Mouse (Mus musculus): ENCODE measurements around the gene Def6. TPM values are rescaled to one million over a fixed set of nuclear protein-coding genes. Genes with fewer than 3 reads are reported as not detected.

Def6 gene
- polyA plus RNA-seq, 1 experiment from 2014 or later = 11.4 TPM

GRCm38 (mm10) chr17:28232475-28233060 lies 25.0 kb downstream of the Def6 start, which contains the start of gene Ppard:
Gene Ppard (plus strand): TSS chr17:28232700.
- WGBS = under 1% methylated on average over 40 of the region's 57 CpGs
- H3K4me2 ChIP-seq (replicated peaks; ENCODE audit: low read depth) = peak within 1 kb of the TSS; percentile 82
- H3K36me3 ChIP-seq (ENCODE audit: control insufficient read depth, insufficient read depth, low read length) = peaks cover 4% of the 10 kb centered on the region; the same call in 1 of the 2 replicates
- DNase-seq (ENCODE audit: low spot score) = peak; percentile 99
- 0 out of 2 replicates have a peak, but pooled peaks cover 2% of the 10 kb centered on the region for H3K4me1 ChIP-seq (replicated peaks; ENCODE audit: control insufficient read depth, insufficient read depth)
- no peaks in the 10 kb centered on the region for H3K27me3 ChIP-seq (ENCODE audit: control insufficient read depth, insufficient read depth, low read length)
- peak within 1 kb of the TSS; percentile 94 for H3K9ac ChIP-seq (ENCODE audit: low read length)
- ATAC-seq (ENCODE audit: low FRiP score, low TSS enrichment) = peak; percentile 87
- H3K4me3 ChIP-seq (ENCODE audit: low read depth, low read length) = peak within 1 kb of the TSS; percentile 86
- no peaks in the 10 kb centered on the region for H3K9me3 ChIP-seq (ENCODE audit: control insufficient read depth, low read length)
- H3K27ac ChIP-seq (replicated peaks) = peak within 1 kb of the TSS; percentile 96
- TF ChIP-seq EP300 (optimal IDR thresholded peaks at IDR 0.05) (no peak), CTCF (IDR thresholded peaks at IDR 0.05; ENCODE audit: low read depth) (peak; percentile 100)

DNA sequence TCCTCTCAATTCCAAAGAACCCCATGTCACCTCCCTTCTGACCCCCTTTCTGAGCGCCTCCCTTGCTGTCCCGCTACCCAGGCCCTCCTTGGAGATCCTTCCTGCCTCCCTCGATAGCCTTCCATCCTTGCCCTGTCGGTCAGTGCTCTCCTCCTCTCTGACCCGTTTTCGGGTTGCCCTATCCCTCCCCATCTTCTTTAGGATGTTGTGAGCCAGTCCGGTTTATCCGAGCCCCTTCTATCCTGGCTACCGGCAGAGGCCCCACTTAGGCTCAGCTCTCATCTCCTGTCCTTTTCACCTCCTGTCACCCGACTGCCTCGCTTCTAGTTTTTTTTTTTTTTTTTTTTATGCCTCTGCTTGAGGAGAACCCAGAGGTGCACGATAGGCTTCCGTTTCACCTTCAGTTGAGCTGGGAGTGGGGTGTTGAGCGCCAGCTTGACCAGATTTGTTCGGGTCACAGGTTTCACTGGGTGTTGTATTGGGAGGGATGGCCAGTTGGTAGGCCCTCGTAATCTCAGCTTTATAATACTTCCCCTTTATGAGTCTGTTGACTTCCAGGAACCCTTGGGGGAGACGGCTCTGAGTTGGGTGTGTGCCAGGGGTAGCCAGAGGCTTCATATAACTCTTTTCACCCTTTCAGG lies 25.6 kb downstream of the Def6 start:
- ATAC-seq (ENCODE audit: low FRiP score, low TSS enrichment) = no peak; the same call in 1 of the 2 replicates

GRCm38 (mm10) chr17:28234641-28235040 lies 27.1 kb downstream of the Def6 start:
- WGBS = 76% methylated on average over 5 of the region's 5 CpGs
- DNase-seq (ENCODE audit: low spot score) = no peak
- Histone ChIP-seq H3K36me3 (ENCODE audit: control insufficient read depth, insufficient read depth, low read length) (no peaks in the 10 kb centered on the region), H3K27ac (replicated peaks) (peak overlapping the region; percentile 84), H3K27me3 (ENCODE audit: control insufficient read depth, insufficient read depth, low read length) (no peaks in the 10 kb centered on the region), H3K9me3 (ENCODE audit: control insufficient read depth, low read length) (no peaks in the 10 kb centered on the region), H3K4me1 (replicated peaks; ENCODE audit: control insufficient read depth, insufficient read depth) (0 out of 2 replicates have a peak, but pooled peaks cover 2% of the 10 kb centered on the region), H3K9ac (ENCODE audit: low read length) (peak overlapping the region; percentile 31; the same call in 1 of the 2 replicates), H3K4me3 (ENCODE audit: low read depth, low read length) (peak overlapping the region; percentile 4; the same call in 1 of the 2 replicates), H3K4me2 (replicated peaks; ENCODE audit: low read depth) (peak overlapping the region; percentile 32)
- ATAC-seq (ENCODE audit: low FRiP score, low TSS enrichment) = no peak
- TF ChIP-seq CTCF (IDR thresholded peaks at IDR 0.05; ENCODE audit: low read depth) (no peak), EP300 (optimal IDR thresholded peaks at IDR 0.05) (no peak)

More for the DNA sequence above, 25.6 kb downstream of the Def6 start:
- peak overlapping the region; percentile 96 for H3K27ac ChIP-seq (replicated peaks)
- peak overlapping the region; percentile 94 for H3K9ac ChIP-seq (ENCODE audit: low read length)
- 4% methylated on average over 17 of the region's 17 CpGs for WGBS
- peak; percentile 61 for DNase-seq (ENCODE audit: low spot score)
- H3K4me1 ChIP-seq (replicated peaks; ENCODE audit: control insufficient read depth, insufficient read depth) = 0 out of 2 replicates have a peak, but pooled peaks cover 2% of the 10 kb centered on the region
- H3K4me3 ChIP-seq (ENCODE audit: low read depth, low read length) = peak overlapping the region; percentile 86
- TF ChIP-seq CTCF (IDR thresholded peaks at IDR 0.05; ENCODE audit: low read depth) (no peak), EP300 (optimal IDR thresholded peaks at IDR 0.05) (no peak)
- no peaks in the 10 kb centered on the region for H3K9me3 ChIP-seq (ENCODE audit: control insufficient read depth, low read length)
- no peaks in the 10 kb centered on the region for H3K27me3 ChIP-seq (ENCODE audit: control insufficient read depth, insufficient read depth, low read length)
- peaks cover 4% of the 10 kb centered on the region; the same call in 1 of the 2 replicates for H3K36me3 ChIP-seq (ENCODE audit: control insufficient read depth, insufficient read depth, low read length)
- peak overlapping the region; percentile 82 for H3K4me2 ChIP-seq (replicated peaks; ENCODE audit: low read depth)

GRCm38 (mm10) chr17:28235982-28236635 lies 28.5 kb downstream of the Def6 start:
- Histone ChIP-seq H3K9me3 (ENCODE audit: control insufficient read depth, low read length) (no peaks in the 10 kb centered on the region), H3K27me3 (ENCODE audit: control insufficient read depth, insufficient read depth, low read length) (no peaks in the 10 kb centered on the region), H3K4me3 (ENCODE audit: low read depth, low read length) (no peak overlapping the region), H3K27ac (replicated peaks) (peak overlapping the region; percentile 84), H3K9ac (ENCODE audit: low read length) (peak overlapping the region; percentile 27; the same call in 1 of the 2 replicates), H3K4me1 (replicated peaks; ENCODE audit: control insufficient read depth, insufficient read depth) (0 out of 2 replicates have a peak, but pooled peaks cover 2% of the 10 kb centered on the region), H3K4me2 (replicated peaks; ENCODE audit: low read depth) (no peak overlapping the region), H3K36me3 (ENCODE audit: control insufficient read depth, insufficient read depth, low read length) (peaks cover 4% of the 10 kb centered on the region; the same call in 1 of the 2 replicates)
- TF ChIP-seq EP300 (optimal IDR thresholded peaks at IDR 0.05) = no peak
- TF ChIP-seq CTCF (IDR thresholded peaks at IDR 0.05; ENCODE audit: low read depth) = no peak
- ATAC-seq (ENCODE audit: low FRiP score, low TSS enrichment) (no peak), DNase-seq (ENCODE audit: low spot score) (no peak)
- WGBS = 68% methylated on average over 7 of the region's 7 CpGs

- H3K9me3 ChIP-seq (ENCODE audit: control insufficient read depth, low read length) = no peaks in the 10 kb centered on the region
- H3K9ac ChIP-seq (ENCODE audit: low read length) = peak overlapping the region; percentile 27; the same call in 1 of the 2 replicates
- H3K4me1 ChIP-seq (replicated peaks; ENCODE audit: control insufficient read depth, insufficient read depth) = 0 out of 2 replicates have a peak, but pooled peaks cover 2% of the 10 kb centered on the region
- peak; percentile 25 for DNase-seq (ENCODE audit: low spot score)
- peak; percentile 38 for ATAC-seq (ENCODE audit: low FRiP score, low TSS enrichment)
- 63% methylated on average over 4 of the region's 4 CpGs for WGBS
- no peak overlapping the region for H3K4me2 ChIP-seq (replicated peaks; ENCODE audit: low read depth)
- peaks cover 7% of the 10 kb centered on the region; the same call in 1 of the 2 replicates for H3K36me3 ChIP-seq (ENCODE audit: control insufficient read depth, insufficient read depth, low read length)
- H3K27me3 ChIP-seq (ENCODE audit: control insufficient read depth, insufficient read depth, low read length) = no peaks in the 10 kb centered on the region
- H3K27ac ChIP-seq (replicated peaks) = peak overlapping the region; percentile 53
- TF ChIP-seq CTCF (IDR thresholded peaks at IDR 0.05; ENCODE audit: low read depth) (no peak), EP300 (optimal IDR thresholded peaks at IDR 0.05) (no peak)
- H3K4me3 ChIP-seq (ENCODE audit: low read depth, low read length) = no peak overlapping the region
Measured at GRCm38 (mm10) chr17:28236636-28237015, 29.0 kb downstream of the Def6 start.
